Mouse (Mus musculus): ENCODE results near the gene Krt33a. TPM values are rescaled to one million over a fixed set of nuclear protein-coding genes. Genes with fewer than 3 reads are reported as not detected.

Gene Krt33a
- polyA plus RNA-seq, 1 experiment = not detected

GRCm38 (mm10) chr11:99989881-99990405 is 26.1 kb downstream of the Krt33a start:
- no peaks in the 10 kb centered on the region for H3K4me1 ChIP-seq (ENCODE audit: control insufficient read depth, insufficient read depth, low read length)
- H3K4me3 ChIP-seq (ENCODE audit: insufficient read depth, low read length) = no peak overlapping the region
- no peak overlapping the region for H3K27ac ChIP-seq (ENCODE audit: insufficient read depth, low read depth, low read length)
- no peak for TF ChIP-seq POLR2A (IDR thresholded peaks at IDR 0.05; ENCODE audit: borderline replicate concordance, low read depth, low read length)
- no peak for TF ChIP-seq CTCF (IDR thresholded peaks at IDR 0.05; ENCODE audit: low read depth, low read length)

GRCm38 (mm10) chr11:99988530-99988929 is 27.5 kb downstream of the Krt33a start:
- Histone ChIP-seq H3K4me1 (ENCODE audit: control insufficient read depth, insufficient read depth, low read length) (no peaks in the 10 kb centered on the region), H3K4me3 (ENCODE audit: insufficient read depth, low read length) (no peak overlapping the region), H3K27ac (ENCODE audit: insufficient read depth, low read depth, low read length) (no peak overlapping the region)
- TF ChIP-seq CTCF (IDR thresholded peaks at IDR 0.05; ENCODE audit: low read depth, low read length) (no peak), POLR2A (IDR thresholded peaks at IDR 0.05; ENCODE audit: borderline replicate concordance, low read depth, low read length) (no peak)

DNA sequence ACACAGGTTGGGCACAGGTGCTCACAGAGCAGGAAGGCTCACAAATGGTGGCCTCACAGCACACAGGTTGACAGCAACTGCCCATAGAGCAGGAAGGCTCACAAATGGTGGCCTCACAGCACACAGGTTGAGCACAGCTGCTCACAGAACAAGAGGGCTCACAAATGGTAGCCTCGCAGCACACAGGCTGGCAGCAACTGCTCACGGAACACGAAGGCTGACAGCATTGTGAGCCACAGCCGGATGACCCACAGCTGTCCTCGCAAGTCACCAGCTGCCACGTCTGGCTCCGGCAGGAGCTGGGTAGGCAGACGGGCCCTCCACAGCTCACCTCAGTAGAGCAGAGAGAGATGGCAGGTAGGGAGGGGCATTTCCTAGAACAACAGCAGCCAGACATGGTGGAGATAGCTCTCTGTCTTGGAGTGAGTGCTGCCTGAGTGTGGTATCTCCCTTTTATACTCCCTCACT is 29.8 kb downstream of the Krt33a start, which contains the start of gene Krtap16-1:
Krtap16-1 (minus strand) TSS at position 418 of the 468 bp plus-strand sequence.
- TF ChIP-seq CTCF (IDR thresholded peaks at IDR 0.05; ENCODE audit: low read depth, low read length) (no peak), POLR2A (IDR thresholded peaks at IDR 0.05; ENCODE audit: borderline replicate concordance, low read depth, low read length) (no peak)
- H3K27ac ChIP-seq (ENCODE audit: insufficient read depth, low read depth, low read length) = no peak within 1 kb of the TSS
- no peaks in the 10 kb centered on the region for H3K4me1 ChIP-seq (ENCODE audit: control insufficient read depth, insufficient read depth, low read length)
- H3K4me3 ChIP-seq (ENCODE audit: insufficient read depth, low read length) = no peak within 1 kb of the TSS

DNA sequence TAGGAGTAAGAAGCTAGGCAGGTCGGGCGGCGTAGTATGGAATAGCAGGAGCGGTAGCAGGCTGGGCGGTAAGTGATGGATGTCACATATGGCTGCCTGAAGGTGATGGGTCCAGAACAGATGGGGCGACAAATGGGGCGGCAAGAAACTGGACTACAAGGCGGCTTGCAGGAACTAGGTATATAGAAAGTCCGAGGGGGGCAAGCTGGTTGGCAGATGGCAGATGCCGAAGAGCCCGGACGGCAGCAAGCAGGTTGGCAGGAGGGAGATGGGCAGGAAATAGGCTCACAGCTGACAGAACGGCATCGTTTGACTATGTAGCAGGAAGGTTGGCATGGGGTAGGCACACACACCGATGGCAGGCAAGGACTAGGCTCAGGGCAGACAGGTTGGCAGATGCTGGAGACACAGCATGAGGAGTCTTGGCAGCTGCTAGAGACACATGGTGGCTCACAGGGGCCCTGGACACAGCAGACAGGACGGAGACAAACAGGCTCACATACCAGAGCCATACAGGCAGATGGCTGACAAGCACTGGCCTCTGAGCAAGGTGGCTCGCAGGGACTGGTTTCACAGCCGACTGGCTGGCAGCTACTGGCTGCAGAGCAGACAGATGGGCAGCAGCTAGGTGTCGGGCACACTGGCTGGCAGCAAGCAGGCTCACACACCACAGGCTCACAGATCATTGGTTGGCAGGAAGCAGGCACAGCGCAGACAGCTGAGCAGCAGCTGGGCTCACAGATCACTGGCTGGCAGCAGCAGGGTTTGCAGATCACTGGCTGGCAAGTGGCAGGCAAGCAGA is 30.5 kb downstream of the Krt33a start:
- Histone ChIP-seq H3K27ac (ENCODE audit: insufficient read depth, low read depth, low read length) (no peak overlapping the region), H3K4me3 (ENCODE audit: insufficient read depth, low read length) (no peak overlapping the region), H3K4me1 (ENCODE audit: control insufficient read depth, insufficient read depth, low read length) (no peaks in the 10 kb centered on the region)
- TF ChIP-seq POLR2A (IDR thresholded peaks at IDR 0.05; ENCODE audit: borderline replicate concordance, low read depth, low read length) (no peak), CTCF (IDR thresholded peaks at IDR 0.05; ENCODE audit: low read depth, low read length) (no peak)

- H3K27ac ChIP-seq (ENCODE audit: insufficient read depth, low read depth, low read length) = no peak overlapping the region
- H3K4me1 ChIP-seq (ENCODE audit: control insufficient read depth, insufficient read depth, low read length) = no peaks in the 10 kb centered on the region
- no peak overlapping the region for H3K4me3 ChIP-seq (ENCODE audit: insufficient read depth, low read length)
- TF ChIP-seq POLR2A (IDR thresholded peaks at IDR 0.05; ENCODE audit: borderline replicate concordance, low read depth, low read length) (no peak), CTCF (IDR thresholded peaks at IDR 0.05; ENCODE audit: low read depth, low read length) (no peak)
Measured at GRCm38 (mm10) chr11:99983442-99983841, 32.6 kb downstream of the Krt33a start.

DNA sequence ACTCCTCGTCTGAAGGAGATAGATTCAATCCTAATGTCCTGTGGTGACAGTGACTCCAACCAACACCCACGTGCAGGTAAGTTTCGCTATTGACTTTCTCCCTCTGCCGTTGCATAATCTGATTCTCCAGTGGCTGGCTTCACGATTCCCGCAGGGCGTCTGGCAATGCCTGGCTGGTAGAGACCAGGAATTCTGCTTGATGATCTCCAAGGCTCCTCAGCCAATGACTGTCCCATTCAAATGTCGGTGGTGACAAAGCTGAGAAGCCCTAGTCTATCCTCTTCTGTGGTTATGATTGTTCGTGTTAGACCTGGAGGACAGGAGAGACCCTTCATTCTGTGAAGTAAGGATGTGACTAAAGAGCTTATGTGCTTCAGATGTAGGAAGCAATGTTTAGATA is 33.3 kb downstream of the Krt33a start:
- Histone ChIP-seq H3K4me3 (ENCODE audit: insufficient read depth, low read length) (no peak overlapping the region), H3K27ac (ENCODE audit: insufficient read depth, low read depth, low read length) (no peak overlapping the region), H3K4me1 (ENCODE audit: control insufficient read depth, insufficient read depth, low read length) (no peaks in the 10 kb centered on the region)
- TF ChIP-seq CTCF (IDR thresholded peaks at IDR 0.05; ENCODE audit: low read depth, low read length) = no peak
- TF ChIP-seq POLR2A (IDR thresholded peaks at IDR 0.05; ENCODE audit: borderline replicate concordance, low read depth, low read length) = no peak

DNA sequence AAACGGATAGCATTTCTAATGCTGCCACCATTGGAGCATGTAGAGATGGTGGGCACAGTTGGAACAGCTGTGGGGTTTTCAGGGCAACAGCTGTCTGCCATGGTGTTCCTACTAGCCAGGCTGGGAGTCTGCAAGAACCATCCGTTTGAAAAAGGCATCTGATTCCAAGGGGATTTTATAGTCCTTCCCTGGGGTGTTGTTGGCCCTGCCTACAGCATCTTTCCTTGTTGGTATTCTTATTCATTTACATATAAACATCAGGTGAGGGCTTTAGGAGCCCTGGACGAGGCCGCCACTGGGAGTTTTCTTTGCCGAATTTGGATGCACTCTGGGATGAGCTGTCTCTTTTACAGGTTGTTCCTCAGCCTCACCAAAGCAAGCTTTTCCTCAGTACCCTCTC is 37.1 kb downstream of the Krt33a start, which contains the start of gene Krtap29-1:
Krtap29-1 (minus strand) TSS at position 101 of the 400 bp plus-strand sequence.
- no peak within 1 kb of the TSS for H3K4me3 ChIP-seq (ENCODE audit: insufficient read depth, low read length)
- TF ChIP-seq POLR2A (IDR thresholded peaks at IDR 0.05; ENCODE audit: borderline replicate concordance, low read depth, low read length) = no peak
- TF ChIP-seq CTCF (IDR thresholded peaks at IDR 0.05; ENCODE audit: low read depth, low read length) = no peak

DNA sequence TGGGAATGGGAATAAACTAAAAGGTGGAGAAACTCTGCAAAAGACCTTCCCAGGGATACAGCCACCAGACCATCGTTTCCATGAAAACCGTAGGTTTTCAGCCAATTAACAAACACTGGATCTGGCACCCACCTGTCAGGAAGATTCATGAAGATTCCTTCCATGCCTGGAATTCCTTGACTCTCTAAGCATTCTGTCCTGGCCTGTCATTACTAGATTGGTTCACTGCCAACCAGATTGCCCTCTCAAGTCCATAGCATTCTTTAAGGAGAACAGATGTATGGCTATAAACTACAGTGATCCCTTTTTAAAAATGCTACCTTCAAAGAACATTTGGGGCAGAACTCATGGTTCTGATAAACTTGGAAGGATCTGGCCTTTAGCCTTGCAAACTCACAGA is 50.1 kb downstream of the Krt33a start:
- no peaks in the 10 kb centered on the region for H3K4me1 ChIP-seq (ENCODE audit: control insufficient read depth, insufficient read depth, low read length)
- H3K4me3 ChIP-seq (ENCODE audit: insufficient read depth, low read length) = no peak overlapping the region
- H3K27ac ChIP-seq (ENCODE audit: insufficient read depth, low read depth, low read length) = no peak overlapping the region
- TF ChIP-seq POLR2A (IDR thresholded peaks at IDR 0.05; ENCODE audit: borderline replicate concordance, low read depth, low read length) = no peak
- TF ChIP-seq CTCF (IDR thresholded peaks at IDR 0.05; ENCODE audit: low read depth, low read length) = no peak

More for the DNA sequence above, 37.1 kb downstream of the Krt33a start, which contains the start of gene Krtap29-1:
- Histone ChIP-seq H3K4me1 (ENCODE audit: control insufficient read depth, insufficient read depth, low read length) (no peaks in the 10 kb centered on the region), H3K27ac (ENCODE audit: insufficient read depth, low read depth, low read length) (no peak within 1 kb of the TSS)

GRCm38 (mm10) chr11:99964213-99964612 is 51.8 kb downstream of the Krt33a start:
- Histone ChIP-seq H3K27ac (ENCODE audit: insufficient read depth, low read depth, low read length) (no peak overlapping the region), H3K4me1 (ENCODE audit: control insufficient read depth, insufficient read depth, low read length) (no peaks in the 10 kb centered on the region), H3K4me3 (ENCODE audit: insufficient read depth, low read length) (no peak overlapping the region)
- no peak for TF ChIP-seq POLR2A (IDR thresholded peaks at IDR 0.05; ENCODE audit: borderline replicate concordance, low read depth, low read length)
- TF ChIP-seq CTCF (IDR thresholded peaks at IDR 0.05; ENCODE audit: low read depth, low read length) = no peak

Other genes with a start within 250 kb of the Krt33a start
- gene Gm11595, start 243.3 kb downstream of the Krt33a start, polyA plus RNA-seq (2012; ENCODE audit: insufficient read depth, insufficient read length, missing spikeins) = not detected in 2 replicates
- not detected in 2 replicates for gene Krtap4-8, start 235.5 kb downstream of the Krt33a start, polyA plus RNA-seq (2012; ENCODE audit: insufficient read depth, insufficient read length, missing spikeins)
- not detected in 2 replicates for gene Krtap4-9, start 231.0 kb downstream of the Krt33a start, polyA plus RNA-seq (2012; ENCODE audit: insufficient read depth, insufficient read length, missing spikeins)
- gene Gm11596, start 222.7 kb downstream of the Krt33a start, polyA plus RNA-seq (2012; ENCODE audit: insufficient read depth, insufficient read length, missing spikeins) = not detected in 2 replicates
- gene Gm11569, start 217.3 kb downstream of the Krt33a start, polyA plus RNA-seq (2012; ENCODE audit: insufficient read depth, insufficient read length, missing spikeins) = not detected in 2 replicates
- gene Gm11554, start 211.8 kb downstream of the Krt33a start, polyA plus RNA-seq (2012; ENCODE audit: insufficient read depth, insufficient read length, missing spikeins) = not detected in 2 replicates
- not detected in 2 replicates for gene Krtap4-13, start 206.3 kb downstream of the Krt33a start, polyA plus RNA-seq (2012; ENCODE audit: insufficient read depth, insufficient read length, missing spikeins)
- gene Gm11564, start 200.5 kb downstream of the Krt33a start, polyA plus RNA-seq (2012; ENCODE audit: insufficient read depth, insufficient read length, missing spikeins) = not detected in 2 replicates
- not detected in 2 replicates for gene 2300003K06Rik, start 178.1 kb downstream of the Krt33a start, polyA plus RNA-seq (2012; ENCODE audit: insufficient read depth, insufficient read length, missing spikeins)
- not detected in 2 replicates for gene Krtap4-16, start 164.6 kb downstream of the Krt33a start, polyA plus RNA-seq (2012; ENCODE audit: insufficient read depth, insufficient read length, missing spikeins)
- gene Gm11568, start 158.3 kb downstream of the Krt33a start, polyA plus RNA-seq (2012; ENCODE audit: insufficient read depth, insufficient read length, missing spikeins) = not detected in 2 replicates
- gene Gm11559, start 151.7 kb downstream of the Krt33a start, polyA plus RNA-seq (2012; ENCODE audit: insufficient read depth, insufficient read length, missing spikeins) = not detected in 2 replicates
- gene Krtap9-1, start 142.8 kb downstream of the Krt33a start, polyA plus RNA-seq (2012; ENCODE audit: insufficient read depth, insufficient read length, missing spikeins) = not detected in 2 replicates
- gene Gm11567, start 137.0 kb downstream of the Krt33a start, polyA plus RNA-seq (2012; ENCODE audit: insufficient read depth, insufficient read length, missing spikeins) = not detected in 2 replicates
- not detected in 2 replicates for gene Krtap31-1, start 108.3 kb downstream of the Krt33a start, polyA plus RNA-seq (2012; ENCODE audit: insufficient read depth, insufficient read length, missing spikeins)
- not detected in 2 replicates for gene Gm11565, start 101.5 kb downstream of the Krt33a start, polyA plus RNA-seq (2012; ENCODE audit: insufficient read depth, insufficient read length, missing spikeins)
- not detected in 2 replicates for gene Krtap31-2, start 79.9 kb downstream of the Krt33a start, polyA plus RNA-seq (2012; ENCODE audit: insufficient read depth, insufficient read length, missing spikeins)
- gene Krtap9-5, start 67.7 kb downstream of the Krt33a start, polyA plus RNA-seq (2012; ENCODE audit: insufficient read depth, insufficient read length, missing spikeins) = not detected in 2 replicates
- not detected in 2 replicates for gene Krtap29-1, start 37.2 kb downstream of the Krt33a start, polyA plus RNA-seq (2012; ENCODE audit: insufficient read depth, insufficient read length, missing spikeins)
- not detected in 2 replicates for gene Krtap16-1, start 29.6 kb downstream of the Krt33a start, polyA plus RNA-seq (2012; ENCODE audit: insufficient read depth, insufficient read length, missing spikeins)
- not detected in 2 replicates for gene Krtap17-1, start 22.2 kb downstream of the Krt33a start, polyA plus RNA-seq (2012; ENCODE audit: insufficient read depth, insufficient read length, missing spikeins)
- gene Krt33b, start 13.7 kb upstream of the Krt33a start, polyA plus RNA-seq (2012; ENCODE audit: insufficient read depth, insufficient read length, missing spikeins) = not detected in 2 replicates
- not detected in 2 replicates for gene Krt34, start 25.3 kb upstream of the Krt33a start, polyA plus RNA-seq (2012; ENCODE audit: insufficient read depth, insufficient read length, missing spikeins)
- not detected in 2 replicates for gene Krt31, start 34.3 kb upstream of the Krt33a start, polyA plus RNA-seq (2012; ENCODE audit: insufficient read depth, insufficient read length, missing spikeins)
- not detected in 2 replicates for gene Krt32, start 72.0 kb upstream of the Krt33a start, polyA plus RNA-seq (2012; ENCODE audit: insufficient read depth, insufficient read length, missing spikeins)
- gene Krt35, start 80.0 kb upstream of the Krt33a start, polyA plus RNA-seq (2012; ENCODE audit: insufficient read depth, insufficient read length, missing spikeins) = not detected in 2 replicates
- not detected in 2 replicates for gene Krt36, start 89.4 kb upstream of the Krt33a start, polyA plus RNA-seq (2012; ENCODE audit: insufficient read depth, insufficient read length, missing spikeins)
- gene Krt13, start 105.4 kb upstream of the Krt33a start, polyA plus RNA-seq (2012; ENCODE audit: insufficient read depth, insufficient read length, missing spikeins) = not detected in 2 replicates
- not detected in 2 replicates for gene Krt15, start 119.7 kb upstream of the Krt33a start, polyA plus RNA-seq (2012; ENCODE audit: insufficient read depth, insufficient read length, missing spikeins)
- not detected in 2 replicates for gene Krt19, start 132.5 kb upstream of the Krt33a start, polyA plus RNA-seq (2012; ENCODE audit: insufficient read depth, insufficient read length, missing spikeins)
- gene Krt9, start 177.0 kb upstream of the Krt33a start, polyA plus RNA-seq (2012; ENCODE audit: insufficient read depth, insufficient read length, missing spikeins) = not detected in 2 replicates
- not detected in 2 replicates for gene Krt14, start 191.3 kb upstream of the Krt33a start, polyA plus RNA-seq (2012; ENCODE audit: insufficient read depth, insufficient read length, missing spikeins)
- not detected in 2 replicates for gene Krt16, start 232.7 kb upstream of the Krt33a start, polyA plus RNA-seq (2012; ENCODE audit: insufficient read depth, insufficient read length, missing spikeins)
- not detected in 2 replicates for gene Krt17, start 244.8 kb upstream of the Krt33a start, polyA plus RNA-seq (2012; ENCODE audit: insufficient read depth, insufficient read length, missing spikeins)